Mouse (Mus musculus) cerebellum, postnatal 36 days (tissue): ENCODE data around the gene Snx20.

Experiments used
- DNase-seq, 2 experiments: peaks; one replicate each; pipeline ENCODE4 v3.0.0; 2021 to 2022; ENCODE audit warnings: mixed read lengths in 2 of 2

Gene Snx20

GRCm38 (mm10) chr8:88604065-88605038 lies 31.6 kb downstream of the Snx20 start:
- no peak for DNase-seq

DNA sequence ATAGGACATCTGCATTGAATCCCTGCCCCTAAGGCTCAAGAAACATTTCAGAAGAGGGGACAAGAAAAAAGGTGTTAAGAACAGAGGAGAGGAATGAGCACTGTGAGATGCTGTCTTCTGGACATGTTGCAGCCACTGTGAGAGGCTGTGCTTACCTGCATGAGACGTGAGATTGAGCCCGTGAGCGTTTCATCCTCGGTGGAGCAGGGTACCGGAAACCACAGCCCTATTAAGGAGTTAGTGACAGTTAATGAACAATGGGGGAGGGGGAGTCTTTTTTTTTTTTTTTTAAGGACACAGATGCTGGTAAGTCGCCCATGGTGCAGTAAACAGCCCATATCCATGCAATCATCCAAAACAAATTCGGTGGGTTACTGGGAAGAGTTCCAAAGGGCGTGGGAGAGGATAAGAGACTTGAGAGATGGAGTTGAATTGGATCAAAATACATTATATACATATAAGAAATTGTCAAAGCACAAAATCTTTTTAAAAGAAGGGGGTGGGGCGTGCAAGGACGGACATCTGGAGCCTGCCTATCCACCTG lies 32.4 kb downstream of the Snx20 start:
- DNase-seq: no peak

DNA sequence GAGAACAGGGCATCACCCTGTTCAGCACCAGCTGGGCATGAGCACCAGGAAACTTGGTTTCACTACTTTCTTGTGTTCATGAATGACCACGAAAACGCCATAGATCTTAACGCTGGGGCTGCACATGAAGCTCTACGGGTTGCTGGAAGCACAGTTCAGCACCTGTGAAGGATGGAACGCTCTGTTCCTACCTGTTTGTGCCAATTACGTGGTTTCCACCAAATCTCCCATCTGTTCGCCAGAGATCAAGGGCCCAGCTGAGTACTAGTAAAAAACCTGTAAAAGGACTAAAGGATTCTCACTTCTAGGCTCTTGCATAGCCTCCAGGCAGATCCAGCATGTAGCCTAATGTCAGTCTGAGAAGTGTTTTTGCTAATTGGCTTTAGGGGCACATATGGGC lies 36.4 kb downstream of the Snx20 start:
- DNase-seq: peak in 1 of 2 experiments; percentile 33

DNA sequence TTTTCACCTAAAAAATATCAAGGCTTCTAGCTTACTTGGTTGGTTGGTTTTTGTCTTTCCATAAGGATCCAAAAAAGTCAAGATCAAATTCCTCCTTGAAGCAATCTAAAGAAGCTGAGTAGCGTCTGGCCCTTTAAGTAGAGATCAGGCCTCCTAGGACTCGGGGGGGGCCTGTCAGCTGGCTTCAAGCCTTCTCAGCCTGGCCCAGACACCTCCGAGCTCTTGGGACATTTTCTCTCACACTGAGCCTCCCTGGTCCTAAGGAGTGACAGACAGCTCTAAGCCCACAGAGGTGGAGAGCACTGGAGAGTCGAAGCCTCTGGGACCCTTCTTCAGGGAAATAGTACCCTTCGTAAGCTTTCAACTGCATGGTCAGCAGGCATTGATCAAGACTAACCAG lies 37.4 kb downstream of the Snx20 start:
- DNase-seq: no peak

DNA sequence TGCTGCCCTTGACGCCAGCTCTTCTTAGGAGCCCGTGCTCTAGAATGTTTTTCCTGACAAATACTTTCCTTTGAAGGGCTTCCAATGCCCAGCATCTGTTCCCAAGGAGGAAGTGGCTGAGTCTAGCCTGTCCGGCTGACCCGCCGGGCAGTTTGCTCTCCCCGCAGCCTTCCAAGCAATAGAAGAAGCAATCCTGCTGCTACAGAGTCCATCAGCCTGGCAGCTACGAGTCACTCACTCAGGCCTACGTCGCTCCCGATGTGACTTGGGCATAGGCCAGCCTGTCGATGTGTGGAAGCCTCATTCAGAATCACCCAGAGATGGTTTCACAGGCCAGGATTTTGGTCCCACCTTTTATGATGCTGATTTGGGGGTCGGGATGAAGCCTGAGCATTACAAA lies 39.9 kb downstream of the Snx20 start:
- no peak for DNase-seq

DNA sequence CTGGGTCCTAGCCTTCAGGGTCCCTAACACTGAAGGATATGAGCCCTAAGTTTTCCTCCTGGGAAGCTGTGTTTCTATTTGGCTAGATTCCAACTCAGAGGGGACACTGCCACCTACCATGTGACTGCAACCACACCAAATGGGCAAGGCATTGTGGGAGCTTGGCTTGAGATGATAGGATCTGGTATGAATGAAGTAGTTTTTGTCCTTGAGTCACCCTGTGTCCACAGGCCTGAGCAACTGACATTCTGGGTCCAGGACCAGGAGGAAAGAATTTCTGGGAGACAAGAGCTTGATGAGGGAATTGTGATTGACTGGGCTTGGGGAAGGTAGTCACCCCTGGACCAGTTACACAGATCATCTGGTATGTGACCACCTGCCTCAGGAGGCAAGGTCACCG lies 42.0 kb downstream of the Snx20 start:
- no peak for DNase-seq

DNA sequence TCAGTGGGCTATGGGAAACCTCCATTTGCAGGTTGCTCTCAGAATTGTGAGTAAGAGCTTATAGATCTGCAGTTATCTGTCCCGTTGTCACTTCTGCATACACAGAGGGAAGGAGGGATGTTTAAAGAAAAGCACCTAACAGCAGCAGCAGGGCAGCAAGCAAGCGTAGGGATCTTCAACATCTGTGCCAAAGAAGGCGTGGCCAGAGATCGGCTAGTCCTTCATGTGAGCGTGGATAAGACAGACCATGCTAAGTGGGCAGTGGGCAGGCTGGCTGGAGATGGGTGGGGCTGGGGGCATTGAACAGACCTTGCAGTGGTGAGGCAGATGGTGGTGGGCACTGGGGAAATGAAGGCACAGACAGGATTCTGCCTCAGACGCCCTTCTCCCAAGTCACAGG lies 45.7 kb downstream of the Snx20 start:
- no peak for DNase-seq

- no peak for DNase-seq
Observed at GRCm38 (mm10) chr8:88588205-88588889, 47.6 kb downstream of the Snx20 start.

GRCm38 (mm10) chr8:88583863-88584262 lies 52.1 kb downstream of the Snx20 start:
- no peak for DNase-seq

DNA sequence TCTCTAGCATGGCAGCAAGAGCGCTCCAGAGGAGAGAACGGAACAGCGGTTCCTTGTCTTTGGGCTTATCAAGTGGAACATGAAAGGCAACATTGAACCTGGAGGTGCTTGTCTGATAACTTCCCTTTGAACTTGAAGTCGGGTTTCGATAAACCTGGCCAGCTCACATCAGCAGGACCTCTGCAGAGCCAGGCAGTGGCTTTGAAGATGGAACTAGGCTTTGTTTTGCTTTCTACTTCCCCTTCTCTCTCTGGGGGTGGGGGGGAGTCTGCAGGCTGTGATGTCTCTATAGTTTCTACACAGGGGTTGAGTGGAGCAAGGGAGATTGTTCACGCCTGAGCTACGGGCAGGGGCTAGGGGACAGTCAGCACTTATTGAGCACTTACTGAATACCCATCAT lies 55.1 kb downstream of the Snx20 start:
- DNase-seq: no peak

DNA sequence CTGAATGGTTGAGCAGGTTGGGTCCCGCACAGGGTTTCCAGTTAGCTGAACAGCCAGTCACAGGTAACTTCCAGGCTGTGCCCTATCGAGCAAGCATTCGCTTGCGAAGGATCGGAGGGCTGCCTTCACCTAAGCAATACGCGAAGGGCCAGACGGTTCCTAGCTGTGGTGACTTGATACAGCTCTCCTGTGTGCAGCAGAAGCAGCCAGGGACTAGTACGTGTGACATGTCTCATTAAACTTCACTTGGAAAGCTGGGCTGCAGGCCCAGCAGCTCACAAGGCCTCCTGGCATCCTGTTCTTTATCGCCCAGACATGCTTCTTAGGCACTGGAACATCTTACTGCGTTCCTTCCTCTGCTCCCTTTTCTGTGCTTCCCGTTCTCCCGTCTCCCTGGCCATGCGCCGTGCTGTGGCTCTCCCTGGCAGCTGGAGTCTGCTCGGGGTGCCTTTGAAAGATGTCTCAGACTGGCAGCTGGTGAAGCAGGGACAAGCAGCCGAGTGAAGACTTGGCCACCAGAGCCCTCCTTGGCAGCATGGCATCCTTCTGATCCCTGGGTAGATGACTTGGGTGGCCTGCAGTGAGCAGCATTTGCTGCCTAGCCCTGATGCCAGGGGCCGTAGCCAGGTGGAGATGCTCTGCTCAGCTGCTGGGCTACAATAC lies 56.1 kb downstream of the Snx20 start:
- DNase-seq: peak; percentile 27 to 29

DNA sequence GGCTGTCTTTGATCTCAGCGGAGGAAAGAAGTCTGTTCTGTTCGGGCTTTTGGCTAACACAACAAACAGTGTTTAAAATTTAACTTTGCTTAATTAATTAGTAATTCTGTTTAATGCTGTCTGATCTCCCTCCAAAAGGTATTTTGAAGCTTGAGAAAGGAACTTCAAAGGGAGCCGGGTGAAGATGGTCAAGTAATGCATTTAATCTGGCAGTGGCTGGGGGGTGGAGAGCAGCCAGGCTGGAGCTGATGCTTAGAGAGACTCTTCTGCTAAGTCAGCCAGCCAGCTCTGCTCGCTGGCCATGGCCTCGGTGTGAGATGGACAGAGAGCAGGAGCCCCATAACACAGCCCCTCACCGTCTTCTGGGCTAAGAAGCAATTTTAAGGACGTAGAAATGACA lies 56.7 kb downstream of the Snx20 start:
- no peak for DNase-seq

DNA sequence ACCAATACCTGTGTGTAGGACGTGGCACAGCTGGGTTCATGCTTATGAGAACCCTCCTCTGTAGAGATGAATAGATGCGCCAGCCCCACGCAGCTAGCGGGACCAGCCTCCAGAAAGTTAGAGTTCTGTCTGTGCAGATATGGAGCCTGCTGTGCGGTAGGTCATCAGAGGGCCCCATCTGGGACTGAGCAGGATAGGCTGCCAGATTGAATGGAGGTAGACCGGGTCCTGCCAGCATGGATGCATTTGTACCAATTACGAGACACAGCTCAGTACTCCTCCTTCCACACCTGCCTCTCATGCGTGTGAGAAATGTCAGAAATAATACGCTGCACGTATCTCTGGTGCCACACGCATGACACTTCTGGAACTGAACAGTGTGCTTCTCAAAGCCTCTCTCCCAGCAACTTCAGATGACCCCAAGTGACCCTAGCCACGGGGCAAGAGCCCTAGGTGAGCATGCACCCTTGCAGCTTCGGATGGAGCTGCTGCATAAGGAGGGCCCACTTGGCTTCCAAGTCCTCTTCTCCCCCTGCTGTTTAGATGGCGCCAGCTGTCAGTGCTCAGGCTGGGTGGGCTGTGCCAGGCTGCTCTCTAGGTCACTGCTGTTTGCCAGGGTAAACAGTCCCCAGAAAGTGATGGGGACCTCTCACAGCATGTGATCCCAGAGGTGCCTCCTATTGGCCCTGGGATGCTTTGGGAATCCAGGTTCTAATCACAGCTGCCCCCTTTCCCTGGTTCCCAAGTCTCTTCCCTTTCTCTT lies 57.3 kb downstream of the Snx20 start:
- DNase-seq: no peak

DNA sequence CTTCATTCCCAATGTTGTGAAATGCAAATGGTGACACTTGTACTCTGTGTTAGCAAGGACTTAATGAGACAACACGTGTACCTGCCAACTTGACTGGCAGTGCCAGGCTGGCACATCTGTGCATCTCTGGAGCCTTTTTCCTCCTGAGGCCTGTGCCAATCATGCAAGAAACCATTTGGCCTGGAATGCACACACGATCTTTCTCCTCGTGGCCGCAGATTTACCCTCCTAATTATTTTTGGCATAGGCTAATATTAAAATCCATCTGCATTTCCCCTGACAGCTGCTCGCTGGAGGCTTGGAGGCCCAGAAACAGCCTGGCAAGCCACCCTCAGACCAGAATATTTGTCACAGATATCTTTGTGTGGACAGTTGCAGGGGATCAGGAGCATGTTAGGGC lies 58.3 kb downstream of the Snx20 start:
- DNase-seq: no peak
